Mouse (Mus musculus) brain, adult 2 months (tissue): ENCODE results near the gene Gm29564.
"Not testable (repeated sequence)": the region's sequence is repeated elsewhere in the genome, so short reads cannot be mapped to it uniquely, and the experiment has no call there.

Experiments
- DNase-seq: peaks from one replicate; pipeline ENCODE4 v3.0.0; 2011; ENCODE audit warnings: low read depth, low spot score

The Gm29564 gene

GRCm38 (mm10) chrY:78212693-78213092 lies at the start of gene Gm29564:
TSS of gene Gm29564 (plus strand) at chrY:78212993.
- not testable (repeated sequence) for DNase-seq
